Mouse (Mus musculus): ENCODE measurements around the gene Krtap6-1.

- no peak for TF ChIP-seq CTCF (IDR thresholded peaks at IDR 0.05; ENCODE audit: borderline replicate concordance, extremely low read depth, insufficient read depth, insufficient read length)
- TF ChIP-seq POLR2A (IDR thresholded peaks at IDR 0.05; ENCODE audit: borderline replicate concordance, extremely low read depth, insufficient read depth, insufficient read length, poor library complexity, severe bottlenecking): no peak
These were observed 20.8 kb upstream of the Krtap6-1 start, which contains the start of gene Krtap22-2 for GRCm38 (mm10) chr16:89010659-89011058.

All from brain, embryonic 14.5 days (tissue).